Mouse (Mus musculus): ENCODE data around the gene Slc10a4.

DNA sequence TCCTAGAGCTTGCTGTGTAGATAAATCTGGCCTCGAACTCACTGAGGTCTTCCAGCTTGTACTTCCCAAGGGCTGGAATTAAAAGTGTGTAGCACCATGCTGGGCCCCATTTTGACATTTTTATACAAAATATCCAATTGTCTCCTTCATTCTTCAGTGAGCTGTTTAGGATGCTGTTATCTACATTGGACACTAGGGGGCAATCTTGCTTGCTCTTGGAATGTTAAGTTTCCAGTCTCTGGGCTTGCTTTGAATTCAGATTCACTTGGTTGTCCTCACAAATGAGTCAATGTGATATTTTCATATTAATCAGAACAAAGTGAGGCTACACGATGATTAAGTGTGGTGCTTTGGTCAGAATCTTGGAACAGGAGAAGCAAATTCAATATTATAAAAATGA lies 22.6 kb upstream of the Slc10a4 start:
- no peak for TF ChIP-seq CTCF (IDR thresholded peaks at IDR 0.05; ENCODE audit: insufficient read depth, low read depth, low read length)
- TF ChIP-seq POLR2A (IDR thresholded peaks at IDR 0.05; ENCODE audit: insufficient read depth, low read depth, low read length): no peak

Measured in olfactory bulb, adult 2 months (tissue).